Mouse (Mus musculus) C2C12 (cell line): ENCODE data around the gene 2010109A12Rik. TPM values are rescaled to one million over a fixed set of nuclear protein-coding genes. Genes with fewer than 3 reads are reported as not detected.

Experiments
- H3K27me3 ChIP-seq: one replicate; pipeline ENCODE4 v1.6.1; 2011; ENCODE audit not compliant: control insufficient read depth, insufficient read depth, insufficient read length
- H3K36me3 ChIP-seq: one replicate; pipeline ENCODE4 v1.6.1; 2011; ENCODE audit not compliant: control insufficient read depth, insufficient read depth
- H3K4me3 ChIP-seq: one replicate; pipeline ENCODE4 v1.5.1; 2011; ENCODE audit warnings: mild to moderate bottlenecking, control low read depth; ENCODE audit not compliant: poor library complexity, insufficient read depth, severe bottlenecking
- H3K79me2 ChIP-seq: one replicate; pipeline ENCODE4 v1.6.1; 2011; ENCODE audit not compliant: control insufficient read depth, insufficient read depth
- H3K79me3 ChIP-seq: one replicate; pipeline ENCODE4 v1.6.1; 2011; ENCODE audit warnings: low read depth, control low read depth
- H3ac ChIP-seq: one replicate; pipeline ENCODE3; 2011; ENCODE audit warnings: low read depth; ENCODE audit not compliant: control insufficient read depth, insufficient read length
- CEBPB ChIP-seq: IDR thresholded peaks from one replicate; pipeline ENCODE4 v1.6.1; 2011; ENCODE audit warnings: low read depth, mild to moderate bottlenecking, control low read depth, moderate library complexity
- CTCF ChIP-seq: IDR thresholded peaks from one replicate; pipeline ENCODE4 v1.5.1; 2011; ENCODE audit not compliant: control insufficient read depth, insufficient read depth, insufficient read length
- FOSL1 ChIP-seq: IDR thresholded peaks from one replicate; pipeline ENCODE4 v1.8.0; 2011; ENCODE audit warnings: mild to moderate bottlenecking, low read length; ENCODE audit not compliant: poor library complexity, insufficient read depth, severe bottlenecking
- MAX ChIP-seq: IDR thresholded peaks from one replicate; pipeline ENCODE4 v1.6.1; 2011; ENCODE audit warnings: mild to moderate bottlenecking, control low read depth
- MYOD1 ChIP-seq: IDR thresholded peaks from one replicate; pipeline ENCODE4 v1.6.1; 2011; ENCODE audit warnings: low read depth; ENCODE audit not compliant: control insufficient read depth, insufficient read length
- MYOG ChIP-seq: IDR thresholded peaks from one replicate; pipeline ENCODE4 v1.6.1; 2011; ENCODE audit not compliant: control insufficient read depth, insufficient read length; ENCODE audit errors: extremely low read depth
- USF1 ChIP-seq: IDR thresholded peaks from one replicate; pipeline ENCODE4 v1.6.1; 2011; ENCODE audit warnings: low read depth, mild to moderate bottlenecking, control low read depth, moderate library complexity
- polyA plus RNA-seq: library from polyadenylated mRNA; unstranded; fragments of >200 nt; fragmentation: generic; extraction: Trizol; gene quantifications from one replicate; pipeline ENCODE4 v1.2.1, GENCODE M21; 2012; ENCODE audit warnings: missing spikeins

2010109A12Rik gene
- polyA plus RNA-seq, 1 experiment: not detected

GRCm38 (mm10) chr5:93198232-93198631 is 8.1 kb upstream of the 2010109A12Rik start:
- peaks cover 49% of the 10 kb centered on the region for H3K36me3 ChIP-seq
- H3K27me3 ChIP-seq: no peaks in the 10 kb centered on the region
- no peak overlapping the region for H3K4me3 ChIP-seq
- H3K79me2 ChIP-seq: peaks cover 40% of the 10 kb centered on the region
- H3ac ChIP-seq: no peak overlapping the region
- TF ChIP-seq MYOD1: no peak
- no peak for TF ChIP-seq MAX
- no peak for TF ChIP-seq USF1
- TF ChIP-seq MYOG: no peak
- TF ChIP-seq CEBPB: no peak
- no peak for TF ChIP-seq CTCF
- no peak for TF ChIP-seq FOSL1
- peaks cover 22% of the 10 kb centered on the region for H3K79me3 ChIP-seq

GRCm38 (mm10) chr5:93201181-93201580 is 5.1 kb upstream of the 2010109A12Rik start:
- H3K4me3 ChIP-seq: no peak overlapping the region
- H3ac ChIP-seq: no peak overlapping the region
- TF ChIP-seq MYOD1 (no peak), FOSL1 (no peak), USF1 (no peak), MAX (no peak), CEBPB (no peak), CTCF (no peak), MYOG (no peak)

GRCm38 (mm10) chr5:93205371-93206108 is 778 bp upstream of the 2010109A12Rik start:
- Histone ChIP-seq H3K79me2 (peaks cover 34% of the 10 kb centered on the region), H3K27me3 (no peaks in the 10 kb centered on the region), H3K4me3 (peak overlapping the region; percentile 63), H3K36me3 (peaks cover 14% of the 10 kb centered on the region), H3K79me3 (peaks cover 28% of the 10 kb centered on the region), H3ac (peak overlapping the region; percentile 55)
- TF ChIP-seq MAX (no peak), CEBPB (peak; percentile 15), FOSL1 (no peak)

More at GRCm38 (mm10) chr5:93201181-93201580, 5.1 kb upstream of the 2010109A12Rik start:
- H3K36me3 ChIP-seq: peaks cover 49% of the 10 kb centered on the region
- H3K79me2 ChIP-seq: peaks cover 47% of the 10 kb centered on the region
- H3K79me3 ChIP-seq: peaks cover 36% of the 10 kb centered on the region
- no peaks in the 10 kb centered on the region for H3K27me3 ChIP-seq

GRCm38 (mm10) chr5:93207006-93207348 is 659 bp downstream of the 2010109A12Rik start:
- Histone ChIP-seq H3K36me3 (peaks cover under 1% of the 10 kb centered on the region), H3K4me3 (peak overlapping the region; percentile 63), H3K79me2 (peaks cover 34% of the 10 kb centered on the region), H3K79me3 (peaks cover 25% of the 10 kb centered on the region), H3K27me3 (no peaks in the 10 kb centered on the region), H3ac (peak overlapping the region; percentile 20)
- TF ChIP-seq MYOG: no peak
- TF ChIP-seq MAX: no peak
- TF ChIP-seq CEBPB: no peak
- TF ChIP-seq FOSL1: no peak

GRCm38 (mm10) chr5:93207555-93207954 is 1.2 kb downstream of the 2010109A12Rik start:
- no peak for TF ChIP-seq USF1
- no peak for TF ChIP-seq CTCF
- TF ChIP-seq CEBPB: no peak
- no peak for TF ChIP-seq FOSL1
- no peak for TF ChIP-seq MAX
- no peak for TF ChIP-seq MYOG
- no peak for TF ChIP-seq MYOD1
- Histone ChIP-seq H3ac (no peak overlapping the region), H3K36me3 (no peaks in the 10 kb centered on the region), H3K4me3 (no peak overlapping the region), H3K79me3 (peaks cover 24% of the 10 kb centered on the region), H3K27me3 (no peaks in the 10 kb centered on the region), H3K79me2 (peaks cover 34% of the 10 kb centered on the region)

GRCm38 (mm10) chr5:93218375-93218774 is 12.1 kb downstream of the 2010109A12Rik start:
- TF ChIP-seq USF1 (no peak), FOSL1 (no peak), MYOD1 (no peak)

More at GRCm38 (mm10) chr5:93218375-93218774, 12.1 kb downstream of the 2010109A12Rik start:
- Histone ChIP-seq H3ac (no peak overlapping the region), H3K79me2 (no peaks in the 10 kb centered on the region), H3K4me3 (no peak overlapping the region), H3K79me3 (no peaks in the 10 kb centered on the region), H3K27me3 (peaks cover 5% of the 10 kb centered on the region), H3K36me3 (no peaks in the 10 kb centered on the region)
